Mouse (Mus musculus): ENCODE results near the gene Gpr88. TPM values are rescaled to one million over a fixed set of nuclear protein-coding genes. Genes with fewer than 3 reads are reported as not detected.
A peak's percentile ranks its signal among the peaks of the same experiment; 100 is the strongest.

The Gpr88 gene
- polyA plus RNA-seq, 1 experiment from 2014 or later = 1.1 TPM

- peak overlapping the region; percentile 96 for H3K4me2 ChIP-seq (ENCODE audit: low read depth, low read length)
- H3K27ac ChIP-seq (ENCODE audit: low read length) = no peak overlapping the region
- peaks cover 21% of the 10 kb centered on the region for H3K4me1 ChIP-seq (ENCODE audit: control insufficient read depth, insufficient read depth, low read length)
- peak overlapping the region; percentile 58 for H3K9ac ChIP-seq (ENCODE audit: low read depth, low read length)
- H3K36me3 ChIP-seq (ENCODE audit: control insufficient read depth, insufficient read depth, low read length) = no peaks in the 10 kb centered on the region
- peak overlapping the region; percentile 56 for H3K4me3 ChIP-seq (ENCODE audit: low read length)
- under 1% methylated on average over 81 of the region's 86 CpGs for WGBS
- H3K27me3 ChIP-seq (replicated peaks; ENCODE audit: control insufficient read depth, insufficient read depth, low read length) = peaks cover 30% of the 10 kb centered on the region
- ATAC-seq = peak; percentile 72
- no peaks in the 10 kb centered on the region for H3K9me3 ChIP-seq (ENCODE audit: control insufficient read depth, low read length)
Observed at GRCm38 (mm10) chr3:116251481-116252254, 1.6 kb downstream of the Gpr88 start.

GRCm38 (mm10) chr3:116249026-116249425, 4.3 kb downstream of the Gpr88 start:
- peaks cover 30% of the 10 kb centered on the region for H3K27me3 ChIP-seq (replicated peaks; ENCODE audit: control insufficient read depth, insufficient read depth, low read length)
- H3K36me3 ChIP-seq (ENCODE audit: control insufficient read depth, insufficient read depth, low read length) = no peaks in the 10 kb centered on the region
- no peak overlapping the region for H3K4me3 ChIP-seq (ENCODE audit: low read length)
- H3K4me1 ChIP-seq (ENCODE audit: control insufficient read depth, insufficient read depth, low read length) = peaks cover 21% of the 10 kb centered on the region
- no peak for ATAC-seq
- H3K9ac ChIP-seq (ENCODE audit: low read depth, low read length) = no peak overlapping the region
- WGBS = 65% methylated on average over 2 of the region's 2 CpGs
- no peak overlapping the region for H3K4me2 ChIP-seq (ENCODE audit: low read depth, low read length)
- no peaks in the 10 kb centered on the region for H3K9me3 ChIP-seq (ENCODE audit: control insufficient read depth, low read length)
- no peak overlapping the region for H3K27ac ChIP-seq (ENCODE audit: low read length)

GRCm38 (mm10) chr3:116244476-116244875, 8.8 kb downstream of the Gpr88 start:
- no peak overlapping the region for H3K9ac ChIP-seq (ENCODE audit: low read depth, low read length)
- no peak overlapping the region for H3K27ac ChIP-seq (ENCODE audit: low read length)
- H3K4me1 ChIP-seq (ENCODE audit: control insufficient read depth, insufficient read depth, low read length) = no peaks in the 10 kb centered on the region; the same call in 1 of the 2 replicates
- no peaks in the 10 kb centered on the region for H3K9me3 ChIP-seq (ENCODE audit: control insufficient read depth, low read length)
- ATAC-seq = no peak
- no peaks in the 10 kb centered on the region for H3K36me3 ChIP-seq (ENCODE audit: control insufficient read depth, insufficient read depth, low read length)
- H3K4me2 ChIP-seq (ENCODE audit: low read depth, low read length) = no peak overlapping the region
- WGBS = 44% methylated on average over 6 of the region's 6 CpGs
- no peaks in the 10 kb centered on the region for H3K27me3 ChIP-seq (replicated peaks; ENCODE audit: control insufficient read depth, insufficient read depth, low read length)
- no peak overlapping the region for H3K4me3 ChIP-seq (ENCODE audit: low read length)

- Histone ChIP-seq H3K9me3 (ENCODE audit: control insufficient read depth, low read length) (no peaks in the 10 kb centered on the region), H3K4me3 (ENCODE audit: low read length) (no peak overlapping the region), H3K4me1 (ENCODE audit: control insufficient read depth, insufficient read depth, low read length) (no peaks in the 10 kb centered on the region), H3K27ac (ENCODE audit: low read length) (no peak overlapping the region), H3K27me3 (replicated peaks; ENCODE audit: control insufficient read depth, insufficient read depth, low read length) (no peaks in the 10 kb centered on the region), H3K4me2 (ENCODE audit: low read depth, low read length) (no peak overlapping the region), H3K36me3 (ENCODE audit: control insufficient read depth, insufficient read depth, low read length) (no peaks in the 10 kb centered on the region), H3K9ac (ENCODE audit: low read depth, low read length) (no peak overlapping the region)
- no peak for ATAC-seq
- 82% methylated on average over 9 of the region's 9 CpGs for WGBS
Observed at GRCm38 (mm10) chr3:116242685-116243084, 10.6 kb downstream of the Gpr88 start.

GRCm38 (mm10) chr3:116237527-116237926, 15.8 kb downstream of the Gpr88 start:
- no peak overlapping the region for H3K9ac ChIP-seq (ENCODE audit: low read depth, low read length)
- WGBS = 87% methylated on average over 5 of the region's 5 CpGs
- H3K27me3 ChIP-seq (replicated peaks; ENCODE audit: control insufficient read depth, insufficient read depth, low read length) = no peaks in the 10 kb centered on the region
- H3K9me3 ChIP-seq (ENCODE audit: control insufficient read depth, low read length) = no peaks in the 10 kb centered on the region
- no peak overlapping the region for H3K4me2 ChIP-seq (ENCODE audit: low read depth, low read length)
- no peaks in the 10 kb centered on the region for H3K4me1 ChIP-seq (ENCODE audit: control insufficient read depth, insufficient read depth, low read length)
- no peak for ATAC-seq
- H3K27ac ChIP-seq (ENCODE audit: low read length) = no peak overlapping the region
- no peaks in the 10 kb centered on the region for H3K36me3 ChIP-seq (ENCODE audit: control insufficient read depth, insufficient read depth, low read length)
- no peak overlapping the region for H3K4me3 ChIP-seq (ENCODE audit: low read length)

- H3K9ac ChIP-seq (ENCODE audit: low read depth, low read length) = no peak overlapping the region
- H3K36me3 ChIP-seq (ENCODE audit: control insufficient read depth, insufficient read depth, low read length) = no peaks in the 10 kb centered on the region
- no peaks in the 10 kb centered on the region for H3K27me3 ChIP-seq (replicated peaks; ENCODE audit: control insufficient read depth, insufficient read depth, low read length)
- no peaks in the 10 kb centered on the region for H3K9me3 ChIP-seq (ENCODE audit: control insufficient read depth, low read length)
- H3K4me3 ChIP-seq (ENCODE audit: low read length) = no peak overlapping the region
- H3K27ac ChIP-seq (ENCODE audit: low read length) = no peak overlapping the region
- ATAC-seq = no peak
- H3K4me1 ChIP-seq (ENCODE audit: control insufficient read depth, insufficient read depth, low read length) = no peaks in the 10 kb centered on the region
- no peak overlapping the region for H3K4me2 ChIP-seq (ENCODE audit: low read depth, low read length)
- 72% methylated on average over 4 of the region's 4 CpGs for WGBS
Observed at GRCm38 (mm10) chr3:116236856-116237255, 16.4 kb downstream of the Gpr88 start.

- Histone ChIP-seq H3K4me3 (ENCODE audit: low read length) (no peak overlapping the region), H3K36me3 (ENCODE audit: control insufficient read depth, insufficient read depth, low read length) (no peaks in the 10 kb centered on the region), H3K9ac (ENCODE audit: low read depth, low read length) (no peak overlapping the region), H3K4me2 (ENCODE audit: low read depth, low read length) (no peak overlapping the region), H3K27me3 (replicated peaks; ENCODE audit: control insufficient read depth, insufficient read depth, low read length) (no peaks in the 10 kb centered on the region), H3K4me1 (ENCODE audit: control insufficient read depth, insufficient read depth, low read length) (no peaks in the 10 kb centered on the region), H3K9me3 (ENCODE audit: control insufficient read depth, low read length) (no peaks in the 10 kb centered on the region), H3K27ac (ENCODE audit: low read length) (no peak overlapping the region)
- ATAC-seq = no peak
- 83% methylated on average over 3 of the region's 3 CpGs for WGBS
Observed at GRCm38 (mm10) chr3:116233515-116233914, 19.8 kb downstream of the Gpr88 start.

- ATAC-seq = no peak
- Histone ChIP-seq H3K27ac (ENCODE audit: low read length) (no peak overlapping the region), H3K4me3 (ENCODE audit: low read length) (no peak overlapping the region), H3K9ac (ENCODE audit: low read depth, low read length) (no peak overlapping the region), H3K36me3 (ENCODE audit: control insufficient read depth, insufficient read depth, low read length) (no peaks in the 10 kb centered on the region), H3K27me3 (replicated peaks; ENCODE audit: control insufficient read depth, insufficient read depth, low read length) (no peaks in the 10 kb centered on the region), H3K4me1 (ENCODE audit: control insufficient read depth, insufficient read depth, low read length) (no peaks in the 10 kb centered on the region), H3K9me3 (ENCODE audit: control insufficient read depth, low read length) (no peaks in the 10 kb centered on the region), H3K4me2 (ENCODE audit: low read depth, low read length) (no peak overlapping the region)
- 85% methylated on average over 5 of the region's 5 CpGs for WGBS
Observed at GRCm38 (mm10) chr3:116232763-116233162, 20.5 kb downstream of the Gpr88 start.

GRCm38 (mm10) chr3:116229336-116229735, 24.0 kb downstream of the Gpr88 start:
- H3K4me3 ChIP-seq (ENCODE audit: low read length) = no peak overlapping the region
- H3K4me2 ChIP-seq (ENCODE audit: low read depth, low read length) = no peak overlapping the region
- no peaks in the 10 kb centered on the region for H3K36me3 ChIP-seq (ENCODE audit: control insufficient read depth, insufficient read depth, low read length)
- no peak overlapping the region for H3K27ac ChIP-seq (ENCODE audit: low read length)
- no peaks in the 10 kb centered on the region for H3K27me3 ChIP-seq (replicated peaks; ENCODE audit: control insufficient read depth, insufficient read depth, low read length)
- H3K9me3 ChIP-seq (ENCODE audit: control insufficient read depth, low read length) = no peaks in the 10 kb centered on the region
- H3K4me1 ChIP-seq (ENCODE audit: control insufficient read depth, insufficient read depth, low read length) = no peaks in the 10 kb centered on the region
- ATAC-seq = no peak
- 77% methylated on average over 4 of the region's 4 CpGs for WGBS
- no peak overlapping the region for H3K9ac ChIP-seq (ENCODE audit: low read depth, low read length)

All from intestine, embryonic 16.5 days (tissue).